Mouse (Mus musculus) cerebellum, adult 18-20 months (tissue): ENCODE data around the gene Nek7.

Source experiments
- DNase-seq, 2 experiments: peaks; one replicate each; pipeline ENCODE4 v3.0.0; 2021

The Nek7 gene

DNA sequence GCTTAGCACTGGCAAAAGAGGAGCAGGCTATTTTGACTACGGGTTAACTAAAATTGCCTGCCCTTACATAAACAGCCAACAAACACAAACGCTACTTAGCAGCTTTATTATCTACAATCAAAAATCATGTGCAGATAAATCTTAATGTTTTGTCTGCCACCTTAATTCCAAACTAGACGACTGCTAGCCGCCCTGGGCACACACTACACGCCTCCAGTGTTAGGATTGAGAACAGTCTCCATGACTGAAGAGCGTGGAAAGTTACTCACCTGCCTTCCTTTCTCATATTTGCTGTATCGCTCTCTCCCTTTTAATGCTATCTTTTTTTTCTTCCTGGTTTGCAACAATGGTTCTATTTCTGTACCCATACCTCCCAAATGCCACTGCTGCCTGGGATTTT is 12.1 kb downstream of the Nek7 start:
- no peak for DNase-seq

GRCm38 (mm10) chr1:138606771-138607170 is 13.2 kb downstream of the Nek7 start:
- no peak for DNase-seq

- DNase-seq: no peak
Measured at GRCm38 (mm10) chr1:138604736-138605135, 15.2 kb downstream of the Nek7 start.

DNA sequence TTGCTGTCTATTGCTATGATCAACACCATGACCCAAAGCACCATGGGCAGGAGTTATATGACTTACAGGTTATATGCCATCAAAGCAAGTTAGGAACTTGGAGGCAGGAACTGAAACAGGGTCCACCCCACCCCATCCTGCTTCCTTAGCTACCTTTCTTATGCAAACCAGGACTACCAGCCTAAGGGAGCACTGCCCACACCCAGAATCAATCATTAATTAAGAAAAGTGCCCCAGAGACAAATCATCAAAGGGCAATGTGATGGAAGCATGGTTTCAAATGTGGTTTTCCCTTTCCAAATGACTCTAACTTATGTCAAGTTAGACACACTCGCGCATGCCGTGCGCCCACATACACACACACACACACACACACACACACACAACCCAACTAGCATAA is 16.0 kb downstream of the Nek7 start:
- no peak for DNase-seq

GRCm38 (mm10) chr1:138598087-138598486 is 21.9 kb downstream of the Nek7 start:
- DNase-seq: no peak

DNA sequence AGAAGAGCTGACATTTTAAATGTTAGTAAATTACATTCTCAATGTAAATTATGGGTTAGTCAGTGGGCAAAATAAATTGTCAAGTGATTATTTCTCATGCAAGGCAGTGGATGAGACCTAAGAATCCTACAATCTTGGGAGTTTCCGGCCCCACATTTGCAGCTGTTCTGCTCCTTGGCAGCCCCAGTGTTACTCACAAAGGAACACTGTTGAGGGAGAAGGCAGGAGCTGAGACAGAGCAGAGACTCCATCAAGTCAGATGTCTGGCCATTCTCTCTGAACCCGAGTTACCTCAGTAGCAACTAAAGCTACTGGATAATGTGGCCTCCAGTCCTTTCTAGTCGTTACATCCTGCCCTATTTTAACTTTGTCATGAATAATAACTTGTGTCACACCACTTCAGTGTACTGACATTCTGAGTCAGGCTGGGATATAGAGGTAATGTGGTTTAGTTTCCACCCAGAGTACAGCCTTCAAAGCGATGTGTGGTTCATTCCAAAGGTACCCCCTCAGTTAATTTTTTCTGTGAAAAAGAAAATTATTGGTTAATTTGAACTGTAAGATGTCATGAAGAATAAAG is 23.7 kb downstream of the Nek7 start:
- DNase-seq: no peak

- DNase-seq: no peak
Measured at GRCm38 (mm10) chr1:138594910-138595309, 25.0 kb downstream of the Nek7 start.

DNA sequence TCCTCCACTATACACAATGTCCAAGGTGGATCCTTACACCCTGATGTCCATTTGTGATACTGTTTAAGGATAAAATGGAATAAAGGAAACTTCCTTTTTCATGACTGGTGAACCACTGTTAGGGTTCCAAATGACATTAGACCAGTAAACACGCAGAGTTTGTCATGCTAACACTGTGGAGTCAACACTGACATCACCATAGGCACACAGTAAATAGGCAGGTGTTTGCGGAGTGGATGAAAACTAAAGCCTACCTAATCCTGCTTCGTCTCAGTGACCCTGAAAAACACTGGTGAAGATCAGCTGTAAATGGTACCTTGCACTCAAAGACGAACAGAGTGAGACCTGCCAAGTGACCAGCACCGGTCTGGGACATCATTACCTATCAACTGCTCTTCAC is 26.0 kb downstream of the Nek7 start:
- no peak for DNase-seq

DNA sequence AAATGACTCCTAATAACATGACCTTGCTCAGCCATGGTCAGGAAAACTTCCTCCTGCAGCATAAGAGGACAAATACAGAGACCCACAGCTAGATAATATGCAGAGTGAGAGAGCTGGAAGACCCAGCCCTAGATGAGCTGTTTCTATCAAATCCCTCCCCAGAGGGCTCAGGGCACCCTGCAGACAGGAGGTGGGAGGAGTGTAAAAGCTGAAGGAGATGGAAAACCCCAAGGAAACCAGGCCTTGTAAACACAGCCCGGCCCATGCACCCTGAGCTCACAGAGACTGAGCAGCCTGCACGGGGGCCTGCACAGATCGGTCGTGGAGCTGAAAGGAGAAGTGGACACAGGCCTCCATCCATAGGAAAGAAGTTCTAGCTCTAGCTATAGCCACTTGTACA is 27.5 kb downstream of the Nek7 start:
- no peak for DNase-seq

DNA sequence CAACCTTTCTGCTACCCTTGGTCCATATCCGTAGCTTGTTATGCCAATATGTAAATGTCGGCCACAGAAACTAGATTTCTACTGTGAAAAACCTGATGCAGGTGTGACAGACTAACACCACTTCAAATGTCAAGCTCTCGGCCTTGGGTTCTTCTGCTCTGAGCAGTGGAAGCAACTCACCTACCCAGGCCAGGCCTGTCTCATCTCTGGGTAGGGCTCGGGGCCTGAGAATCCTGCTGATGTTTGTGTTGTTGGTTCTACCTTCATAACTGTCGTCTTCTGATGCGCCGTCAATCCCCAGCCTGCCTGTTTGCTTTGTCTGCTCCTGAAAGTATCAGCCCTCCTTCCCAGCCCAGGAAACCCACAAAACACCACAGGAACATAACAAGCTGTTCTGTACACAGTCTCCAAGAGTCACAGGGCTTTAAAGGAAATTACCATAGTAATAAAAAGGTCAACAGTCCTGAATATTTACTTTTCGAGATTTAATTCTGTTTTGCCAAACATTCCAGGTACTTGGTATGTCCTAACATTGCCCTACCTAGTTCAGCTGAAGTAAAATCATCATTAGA is 29.4 kb downstream of the Nek7 start:
- DNase-seq: no peak

- no peak for DNase-seq
Measured at GRCm38 (mm10) chr1:138589126-138589525, 30.8 kb downstream of the Nek7 start.

DNA sequence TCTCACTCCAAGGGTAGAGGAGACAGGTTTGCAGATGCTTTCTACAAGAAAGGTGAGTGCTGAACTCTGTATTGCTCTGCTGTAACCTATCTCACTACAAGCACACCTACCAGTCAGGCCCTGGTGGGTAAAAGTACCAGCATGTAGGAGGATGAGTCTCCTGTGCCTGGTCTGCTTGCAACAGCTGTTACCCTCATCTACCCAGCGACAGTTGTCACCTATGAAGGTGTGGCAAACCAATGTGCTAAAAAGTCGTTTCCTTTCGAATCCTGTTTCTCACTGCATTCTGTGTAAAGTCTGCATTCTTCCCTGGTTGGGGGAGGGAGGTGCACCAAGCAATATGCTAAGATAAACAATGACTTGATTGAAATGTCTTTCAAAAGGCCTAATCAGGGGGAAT is 32.1 kb downstream of the Nek7 start:
- DNase-seq: no peak

- DNase-seq: no peak
Measured at GRCm38 (mm10) chr1:138586891-138587290, 33.0 kb downstream of the Nek7 start.

GRCm38 (mm10) chr1:138584423-138585013 is 35.4 kb downstream of the Nek7 start:
- no peak for DNase-seq

- DNase-seq: no peak
Measured at GRCm38 (mm10) chr1:138582225-138582624, 37.7 kb downstream of the Nek7 start.

DNA sequence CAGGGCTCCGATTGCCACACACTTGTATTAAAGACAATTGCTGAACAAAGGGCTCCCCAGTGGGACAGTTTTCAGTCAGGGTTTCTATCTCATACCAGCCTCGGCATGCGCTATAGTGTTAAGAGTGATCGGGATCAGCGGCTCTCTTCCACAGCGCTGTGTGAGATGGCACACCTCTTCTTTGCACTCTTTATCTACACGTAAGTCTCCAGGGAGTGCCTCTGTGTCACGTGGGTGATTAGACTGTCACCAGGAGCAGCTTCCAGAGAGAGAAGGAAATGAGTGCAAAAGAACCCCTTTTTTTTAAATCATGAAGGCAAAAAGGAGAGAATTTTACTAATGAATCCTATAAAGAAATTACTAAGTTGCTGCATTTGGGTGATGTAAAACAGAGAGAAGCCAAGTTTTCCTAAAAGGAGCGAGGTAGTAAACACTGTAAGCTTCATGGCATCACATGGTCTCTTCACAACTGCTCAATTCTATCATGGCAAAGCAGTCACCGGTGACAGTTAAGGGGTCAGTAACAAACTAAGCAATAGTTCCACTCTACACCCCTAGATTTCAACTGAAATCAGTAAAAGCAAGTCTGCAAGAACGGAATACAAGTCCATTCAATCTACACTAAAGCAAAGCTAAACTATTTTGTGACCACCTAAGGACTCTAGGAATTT is 40.0 kb downstream of the Nek7 start:
- DNase-seq: no peak

GRCm38 (mm10) chr1:138579207-138579606 is 40.7 kb downstream of the Nek7 start:
- no peak for DNase-seq

GRCm38 (mm10) chr1:138576803-138577202 is 43.1 kb downstream of the Nek7 start:
- DNase-seq: peak in 1 of 2 experiments; percentile 6

DNA sequence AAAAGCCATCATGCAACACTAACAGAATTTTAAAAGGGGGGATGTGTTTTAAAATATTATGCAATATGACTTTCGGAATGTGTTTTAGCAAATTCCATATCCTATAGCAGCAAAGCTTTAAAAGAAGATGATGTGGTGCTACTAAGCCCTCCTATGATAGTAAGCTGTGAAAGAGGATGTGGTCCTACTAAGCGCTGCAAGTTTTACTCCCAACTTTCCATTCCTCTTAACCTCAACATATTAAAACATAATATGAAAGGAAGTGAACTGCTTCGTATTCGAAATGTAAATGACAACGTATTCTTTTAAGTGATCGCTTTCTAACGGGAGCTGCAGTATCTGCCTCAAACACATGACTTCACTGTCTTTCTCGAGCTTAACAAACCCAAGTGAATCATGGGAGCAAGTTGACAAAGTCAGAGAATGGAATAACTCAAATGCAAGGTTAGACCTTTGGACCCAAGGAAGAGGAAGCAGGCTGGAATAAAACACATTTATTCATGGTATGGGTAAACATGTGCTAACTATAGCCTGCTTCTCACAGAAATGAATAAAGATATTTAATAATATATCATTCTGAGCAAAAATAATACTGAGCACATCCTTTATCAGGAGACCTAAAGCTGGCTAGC is 43.8 kb downstream of the Nek7 start:
- DNase-seq: no peak

DNA sequence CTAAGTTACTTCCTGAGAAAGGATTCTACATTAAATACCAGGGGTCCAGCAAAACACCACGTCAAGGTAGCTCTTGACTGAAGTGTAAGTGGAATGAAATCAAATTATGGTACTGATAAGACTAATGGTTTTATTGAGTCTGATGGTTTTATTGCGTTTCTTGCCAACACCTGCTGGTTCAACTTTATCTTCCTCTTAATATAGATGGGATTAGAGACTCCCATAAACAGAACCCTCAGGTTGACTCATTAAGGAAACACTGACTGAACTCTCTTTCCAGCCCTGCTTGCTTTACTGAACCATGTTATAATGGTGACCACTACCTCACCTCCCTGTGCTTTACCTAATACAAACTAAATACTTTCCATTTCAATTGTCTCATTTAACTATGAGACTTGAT is 44.3 kb downstream of the Nek7 start:
- DNase-seq: no peak

DNA sequence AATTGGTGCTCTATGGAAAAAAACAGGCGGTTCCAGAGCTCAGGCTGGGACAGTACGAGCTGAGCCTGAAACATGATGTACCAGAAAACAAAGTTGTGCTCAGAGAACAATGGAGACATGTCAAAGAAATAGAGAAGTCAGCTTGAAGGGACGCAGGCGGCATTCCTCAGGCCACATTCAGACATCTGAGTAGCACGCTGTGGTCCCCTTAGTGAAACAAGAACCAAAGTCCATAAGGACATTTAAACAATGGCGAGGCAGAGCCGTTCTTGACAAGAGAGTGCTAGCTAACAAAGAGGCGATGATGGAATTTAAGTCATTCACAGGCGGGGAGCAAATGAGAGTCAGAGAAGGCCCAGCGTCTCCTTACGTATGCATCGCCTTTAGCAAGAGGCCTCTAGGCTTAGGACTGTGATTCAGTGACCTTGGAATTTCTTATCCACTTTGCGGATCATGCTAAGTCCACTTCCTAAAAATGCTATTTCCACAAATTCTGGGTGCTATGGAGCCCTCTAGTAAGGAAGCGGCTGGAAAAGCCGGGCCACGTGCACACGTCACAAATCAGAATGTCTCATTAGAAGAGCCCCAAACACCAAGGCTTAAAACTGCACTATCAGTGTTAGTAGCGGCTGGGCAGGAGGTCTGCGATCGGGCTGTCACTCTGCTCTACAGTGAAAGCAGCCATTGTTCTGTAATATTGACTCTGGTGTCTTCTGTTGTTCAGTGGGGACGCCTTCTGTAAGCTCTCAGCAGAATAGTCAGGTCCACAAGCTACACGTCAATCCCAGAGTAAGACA is 48.2 kb downstream of the Nek7 start:
- no peak for DNase-seq

GRCm38 (mm10) chr1:138571038-138571441 is 48.9 kb downstream of the Nek7 start:
- no peak for DNase-seq
